Mouse (Mus musculus) cortical plate, adult 2 months (tissue): Measurements from ENCODE around the gene Phf12. TPM values are rescaled to one million over a fixed set of nuclear protein-coding genes. Genes with fewer than 3 reads are reported as not detected.

ENCODE experiments used
- H3K27ac ChIP-seq: fragments of 200-500 bp; 2 replicates; pipeline ENCODE4 v1.5.1; 2012; ENCODE audit warnings: low read length, control low read depth, inconsistent platforms; ENCODE audit not compliant: insufficient read depth
- H3K4me1 ChIP-seq: fragments of 200-500 bp; 2 replicates; pipeline ENCODE4 v1.6.1; 2011; ENCODE audit warnings: low read length; ENCODE audit not compliant: control insufficient read depth, insufficient read depth
- H3K4me3 ChIP-seq: fragments of 200-500 bp; 2 replicates; pipeline ENCODE4 v1.5.1; 2011; ENCODE audit warnings: mild to moderate bottlenecking, low read length, control low read depth; ENCODE audit not compliant: insufficient read depth
- CTCF ChIP-seq: fragments of 200-500 bp; IDR thresholded peaks from 2 replicates; pipeline ENCODE4 v1.5.1; 2011; ENCODE audit warnings: mild to moderate bottlenecking, control low read depth, low read length; ENCODE audit not compliant: insufficient read depth; ENCODE audit errors: extremely low read depth
- POLR2A ChIP-seq: fragments of 200-500 bp; IDR thresholded peaks from 2 replicates; pipeline ENCODE4 v1.6.1; 2011; ENCODE audit warnings: mild to moderate bottlenecking, low read length, control low read depth; ENCODE audit not compliant: insufficient read depth; ENCODE audit errors: extremely low read depth
- polyA plus RNA-seq: library from polyadenylated mRNA; depleted of rRNA; stranded (reverse); fragments of >200 nt; gene quantifications from 2 replicates; pipeline ENCODE4 v1.2.3, GENCODE M21; 2012; rRNA removed

Phf12 gene
- polyA plus RNA-seq, result 37.7 and 43.2 TPM in 2 replicates

DNA sequence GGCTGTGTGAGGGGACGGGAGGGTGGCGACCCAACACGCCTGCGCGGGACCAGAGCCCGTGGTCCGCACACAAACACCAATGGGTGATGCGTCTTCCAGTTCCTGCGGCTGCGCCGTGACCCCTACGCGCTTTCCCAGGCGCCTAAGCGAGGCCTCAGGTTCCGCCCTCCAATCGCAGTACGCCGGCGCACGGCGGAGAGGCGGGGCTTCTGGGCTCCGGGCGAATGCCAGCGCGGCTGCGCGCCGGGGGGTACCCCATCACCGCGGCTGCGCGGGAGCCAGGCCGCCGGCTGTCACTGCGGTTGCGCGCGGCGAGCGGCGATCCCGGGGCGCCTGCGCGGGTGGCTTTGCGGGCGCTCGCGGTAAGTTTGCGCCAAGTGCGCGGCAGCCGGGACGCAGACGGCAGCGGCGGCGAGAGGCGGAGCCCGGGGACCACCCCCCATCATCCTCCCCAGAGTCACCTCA, at the start of gene Phf12:
Phf12 (plus strand) TSS at position 314 of the 465 bp plus-strand sequence.
- no peaks in the 10 kb centered on the region for H3K4me1 ChIP-seq
- peak within 1 kb of the TSS; percentile 91 for H3K27ac ChIP-seq
- no peak for TF ChIP-seq CTCF
- TF ChIP-seq POLR2A, result peak; percentile 52; the same call in 1 of the 2 replicates
- peak within 1 kb of the TSS; percentile 80 for H3K4me3 ChIP-seq

- peaks cover 3% of the 10 kb centered on the region for H3K4me1 ChIP-seq
- 0 out of 2 replicates have a peak overlapping the region, but pooled peaks have one; percentile 12 for H3K27ac ChIP-seq
- H3K4me3 ChIP-seq, result peak overlapping the region; percentile 79; the same call in 1 of the 2 replicates
- TF ChIP-seq CTCF, result no peak
- no peak for TF ChIP-seq POLR2A
Observed at GRCm38 (mm10) chr11:77934111-77934521, 48.4 kb upstream of the Phf12 start.

- no peak overlapping the region for H3K27ac ChIP-seq
- 0 out of 2 replicates have a peak overlapping the region, but pooled peaks have one; percentile 12 for H3K4me3 ChIP-seq
- peaks cover 3% of the 10 kb centered on the region for H3K4me1 ChIP-seq
- TF ChIP-seq POLR2A (no peak), CTCF (no peak)
Observed at GRCm38 (mm10) chr11:77934568-77935311, 47.8 kb upstream of the Phf12 start.

DNA sequence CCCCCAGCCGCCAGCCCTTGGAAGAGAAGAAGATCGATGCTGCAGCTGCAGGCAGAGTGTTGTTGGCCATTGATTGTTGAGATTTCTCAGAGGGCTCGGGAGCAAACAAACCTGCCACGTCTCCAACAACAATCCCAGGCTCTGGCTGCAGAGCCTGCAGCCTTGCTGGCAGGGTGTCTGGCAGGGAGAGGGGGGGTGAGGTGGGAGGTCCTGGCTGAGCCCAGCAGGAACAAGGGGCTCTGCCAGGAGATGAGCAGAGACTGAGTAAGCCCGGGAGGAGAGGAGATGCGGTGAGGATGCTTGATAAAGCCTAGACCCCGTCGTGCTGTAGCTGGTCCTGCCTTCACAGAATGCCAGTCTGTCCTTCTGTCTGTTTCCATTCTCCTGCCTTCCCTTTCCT, 45.7 kb upstream of the Phf12 start:
- TF ChIP-seq POLR2A, result no peak
- no peak for TF ChIP-seq CTCF
- Histone ChIP-seq H3K27ac (no peak overlapping the region), H3K4me1 (peaks cover 3% of the 10 kb centered on the region), H3K4me3 (no peak overlapping the region)

DNA sequence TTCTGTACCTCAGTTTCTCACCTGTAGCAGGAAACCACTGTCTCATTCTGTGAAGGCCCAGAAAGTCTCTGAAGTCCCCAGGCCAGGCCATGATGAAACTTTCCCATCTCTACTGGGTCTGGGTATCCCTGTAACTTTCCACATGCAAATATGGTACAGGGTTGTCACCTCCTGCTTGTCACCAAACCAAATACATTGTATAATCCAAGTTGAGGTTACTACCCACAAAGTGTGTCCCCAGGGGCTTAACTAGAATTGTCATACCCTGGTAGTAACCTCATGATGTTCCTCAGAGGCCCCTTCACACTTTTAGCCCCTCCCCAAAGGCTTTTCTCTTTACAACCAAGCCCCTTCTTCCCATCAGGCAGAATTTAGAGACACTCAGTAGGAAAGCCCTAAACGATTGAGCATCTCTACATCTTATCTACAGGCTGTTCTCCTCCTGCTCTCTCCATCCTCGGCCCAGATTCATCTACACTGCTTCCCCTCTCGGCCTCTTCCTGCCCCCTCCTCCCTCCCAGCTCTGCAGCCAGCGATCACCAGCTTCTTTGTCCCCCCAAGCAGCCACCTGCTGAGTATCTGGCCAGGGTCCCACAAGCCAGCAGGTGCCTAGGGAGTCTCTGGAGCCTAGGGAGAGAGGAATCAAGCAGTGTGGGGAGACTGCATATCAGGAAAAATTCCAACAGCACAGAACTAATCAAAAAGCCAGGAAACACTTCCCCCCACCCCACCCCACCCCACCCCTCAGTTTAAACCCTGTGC, 44.7 kb upstream of the Phf12 start:
- no peak for TF ChIP-seq CTCF
- no peak for TF ChIP-seq POLR2A
- H3K4me3 ChIP-seq, result no peak overlapping the region
- no peak overlapping the region for H3K27ac ChIP-seq
- H3K4me1 ChIP-seq, result peaks cover 3% of the 10 kb centered on the region

DNA sequence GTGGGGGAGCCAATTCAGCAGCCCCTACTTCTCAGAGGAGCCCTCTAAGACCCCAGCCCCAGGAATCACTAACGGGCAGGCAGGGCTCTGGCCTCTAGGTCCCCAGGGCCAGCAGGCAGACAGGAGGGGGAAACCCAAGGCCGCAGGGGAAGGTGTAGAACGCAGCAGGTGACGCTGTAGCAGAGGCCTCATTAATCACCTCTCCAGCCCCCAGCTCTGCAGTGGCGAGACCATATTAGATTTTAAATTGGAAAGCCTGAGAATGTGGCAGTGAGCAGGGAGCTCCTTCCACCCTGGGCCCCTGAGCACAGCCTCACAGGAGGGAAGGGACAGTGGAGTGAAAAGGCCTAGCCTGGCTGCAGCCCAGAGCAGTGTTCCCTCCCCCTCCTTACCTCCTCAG, 40.3 kb upstream of the Phf12 start:
- TF ChIP-seq POLR2A (no peak), CTCF (no peak)
- Histone ChIP-seq H3K4me1 (no peaks in the 10 kb centered on the region), H3K27ac (no peak overlapping the region), H3K4me3 (no peak overlapping the region)

GRCm38 (mm10) chr11:77947860-77948259, 34.7 kb upstream of the Phf12 start:
- TF ChIP-seq CTCF (no peak), POLR2A (no peak)
- no peak overlapping the region for H3K27ac ChIP-seq
- no peak overlapping the region for H3K4me3 ChIP-seq
- H3K4me1 ChIP-seq, result peaks cover 5% of the 10 kb centered on the region

GRCm38 (mm10) chr11:77950125-77950685, 32.3 kb upstream of the Phf12 start:
- Histone ChIP-seq H3K4me3 (no peak overlapping the region), H3K4me1 (peaks cover 5% of the 10 kb centered on the region), H3K27ac (no peak overlapping the region)
- TF ChIP-seq POLR2A (no peak), CTCF (no peak)

GRCm38 (mm10) chr11:77950797-77951228, 31.7 kb upstream of the Phf12 start:
- TF ChIP-seq CTCF (no peak), POLR2A (no peak)
- Histone ChIP-seq H3K4me3 (no peak overlapping the region), H3K27ac (no peak overlapping the region), H3K4me1 (peaks cover 5% of the 10 kb centered on the region)

DNA sequence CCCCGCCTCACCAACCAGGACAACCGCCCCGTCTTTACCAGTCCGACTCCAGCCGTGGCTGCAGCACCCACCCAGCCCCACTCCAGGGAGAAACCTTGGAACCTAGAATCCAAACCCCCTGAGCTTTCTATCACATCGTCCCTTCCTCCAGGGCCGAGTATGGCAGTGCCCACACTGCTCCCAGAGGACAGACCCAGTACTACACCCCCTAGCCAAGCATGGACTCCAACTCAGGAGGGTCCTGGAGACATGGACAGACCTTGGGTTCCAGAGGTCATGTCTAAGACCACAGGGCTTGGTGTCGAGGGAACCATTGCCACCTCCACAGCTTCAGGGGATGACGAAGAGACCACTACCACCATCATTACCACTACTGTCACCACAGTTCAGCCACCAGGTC, 28.9 kb upstream of the Phf12 start:
- no peak overlapping the region for H3K27ac ChIP-seq
- H3K4me1 ChIP-seq, result peaks cover 3% of the 10 kb centered on the region; the same call in 1 of the 2 replicates
- TF ChIP-seq CTCF (peak; percentile 40), POLR2A (no peak)
- no peak overlapping the region for H3K4me3 ChIP-seq
